Mouse (Mus musculus) left cerebral cortex, postnatal 10 days (tissue): ENCODE results near the gene Olfr201. TPM values are rescaled to one million over a fixed set of nuclear protein-coding genes. Genes with fewer than 3 reads are reported as not detected.
"Not testable (repeated sequence)": the region's sequence is repeated elsewhere in the genome, so short reads cannot be mapped to it uniquely, and the experiment has no call there.

Experiments used
- DNase-seq, 2 experiments: peaks; one replicate each; pipeline ENCODE4 v3.0.0; 2021 to 2022; ENCODE audit warnings: low spot score in 2 of 2, mixed read lengths in 1 of 2; ENCODE audit errors: extremely low spot score in 1 of 2
- intact Hi-C: fragments of 180-260 bp; cut with DNase I; formaldehyde crosslinking; loops from one replicate; pipeline ENCODE4 v1.15.1; 2025
- total RNA-seq, 2 experiments: library from RNA; stranded (reverse); gene quantifications; 2 replicates each; pipeline ENCODE4 v1.2.3; 2021

The Olfr201 gene
- total RNA-seq: not detected

GRCm38 (mm10) chr16:59272532-59272931 lies at the start of gene Olfr201:
TSS of gene Olfr201 (minus strand) at chr16:59272632.
- DNase-seq, intact Hi-C loops: not testable (repeated sequence)

- intact Hi-C loops: no loop called here
- no peak for DNase-seq
These were observed 45.7 kb upstream of the Olfr201 start, which contains the start of gene Olfr204 for GRCm38 (mm10) chr16:59318148-59318547. TSS of gene Olfr204 (minus strand) at chr16:59318248.

GRCm38 (mm10) chr16:59298581-59298980 lies 26.1 kb upstream of the Olfr201 start, which contains the start of gene Olfr203:
TSS of gene Olfr203 (plus strand) at chr16:59298881.
- intact Hi-C loops: no loop called here
- no peak for DNase-seq

- intact Hi-C loops, DNase-seq: not testable (repeated sequence)
These were observed 15.1 kb upstream of the Olfr201 start for GRCm38 (mm10) chr16:59287576-59287975.

GRCm38 (mm10) chr16:59286693-59287092 lies 14.3 kb upstream of the Olfr201 start, which contains the start of gene Olfr202:
TSS of gene Olfr202 (minus strand) at chr16:59286793.
- intact Hi-C loops: no loop called here
- DNase-seq: no peak

GRCm38 (mm10) chr16:59283476-59283875 lies 11.0 kb upstream of the Olfr201 start:
- intact Hi-C loops: no loop called here
- DNase-seq: no peak

- no peak for DNase-seq
- intact Hi-C loops: no loop called here
These were observed 8.1 kb upstream of the Olfr201 start for GRCm38 (mm10) chr16:59280542-59280941.

GRCm38 (mm10) chr16:59269097-59269496 lies 3.3 kb downstream of the Olfr201 start:
- intact Hi-C loops, DNase-seq: not testable (repeated sequence)

- intact Hi-C loops: loop anchor here (2.0 kb wide), 1 partner anchor 49 kb away; no protein-coding TSS in a partner anchor
These were observed 22.7 kb downstream of the Olfr201 start for GRCm38 (mm10) chr16:59249684-59250083.

GRCm38 (mm10) chr16:59219667-59220066 lies 52.8 kb downstream of the Olfr201 start, which contains the start of gene Olfr199:
TSS of gene Olfr199 (minus strand) at chr16:59219767.
- DNase-seq, intact Hi-C loops: not testable (repeated sequence)

More at GRCm38 (mm10) chr16:59249684-59250083, 22.7 kb downstream of the Olfr201 start:
- no peak for DNase-seq

GRCm38 (mm10) chr16:59217861-59218260 lies 54.6 kb downstream of the Olfr201 start:
- DNase-seq, intact Hi-C loops: not testable (repeated sequence)

Other genes with a start within 250 kb of the Olfr201 start
- gene Olfr186, start 242.3 kb downstream of the Olfr201 start, total RNA-seq: not detected
- gene Olfr187, start 232.9 kb downstream of the Olfr201 start, total RNA-seq: not detected
- gene Olfr190, start 194.6 kb downstream of the Olfr201 start, total RNA-seq: not detected
- not detected for gene Olfr191, start 182.8 kb downstream of the Olfr201 start, total RNA-seq
- gene Olfr193, start 160.8 kb downstream of the Olfr201 start, total RNA-seq: not detected
- gene Olfr194, start 151.6 kb downstream of the Olfr201 start, total RNA-seq: not detected
- not detected for gene Olfr195, start 125.6 kb downstream of the Olfr201 start, total RNA-seq
- gene Olfr196, start 102.2 kb downstream of the Olfr201 start, total RNA-seq: not detected
- not detected for gene Olfr198, start 69.1 kb downstream of the Olfr201 start, total RNA-seq
- gene Olfr199, start 52.9 kb downstream of the Olfr201 start, total RNA-seq: not detected
- not detected for gene Olfr202, start 14.2 kb upstream of the Olfr201 start, total RNA-seq
- gene Olfr203, start 26.2 kb upstream of the Olfr201 start, total RNA-seq: not detected
- gene Olfr204, start 45.6 kb upstream of the Olfr201 start, total RNA-seq: not detected
- not detected for gene Olfr205, start 58.5 kb upstream of the Olfr201 start, total RNA-seq
- gene Olfr206, start 76.6 kb upstream of the Olfr201 start, total RNA-seq: not detected
- gene Olfr209, start 91.4 kb upstream of the Olfr201 start, total RNA-seq: not detected
- gene Gabrr3, start 134.7 kb upstream of the Olfr201 start, total RNA-seq: under 1 TPM in 1 of 2 experiments, not detected in 1; 0.13 TPM
- gene Riox2, start 199.1 kb upstream of the Olfr201 start, total RNA-seq: 10 to 100 TPM; 12.9 to 13.4 TPM